In the genomic region with DNA sequence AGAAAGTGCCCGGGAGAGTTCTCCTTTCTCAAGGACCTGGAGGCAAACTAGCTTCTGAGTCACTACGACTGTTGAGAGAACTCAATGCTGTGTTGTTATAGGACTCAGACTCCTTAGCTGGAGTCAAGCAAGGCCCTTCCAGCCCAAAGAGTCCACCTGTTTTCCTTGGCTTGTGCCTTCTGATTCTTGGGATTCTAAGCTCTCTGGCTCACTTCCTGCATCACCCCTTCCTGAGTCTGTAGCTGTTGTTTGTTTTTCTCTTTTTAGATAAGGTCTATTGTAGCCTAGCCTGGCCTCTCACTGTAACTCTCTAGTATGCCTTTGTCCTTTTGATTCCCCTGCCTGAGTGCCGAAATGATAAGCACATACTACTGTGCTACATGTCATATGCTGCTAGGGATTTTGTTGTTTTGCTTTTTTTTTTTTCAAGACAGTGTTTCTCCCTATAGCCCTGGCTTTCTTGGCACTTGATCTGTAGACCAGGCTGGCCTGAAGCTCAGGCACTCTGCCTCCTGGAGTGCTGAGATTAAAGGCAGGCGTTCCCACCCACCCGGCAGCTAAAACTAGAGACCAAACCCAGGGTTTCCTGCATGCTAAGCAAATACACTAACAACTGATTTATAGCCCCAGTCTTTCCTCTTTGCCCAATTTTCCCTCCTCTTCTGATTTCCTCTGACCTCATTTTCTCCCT, we compare ENCODE assay signal across 17 mouse cellular contexts. TPM values are rescaled to one million over a fixed set of nuclear protein-coding genes. Genes with fewer than 3 reads are reported as not detected.
DNase-seq lines count a peak whose midpoint lies in the region; ATAC-seq and TF ChIP-seq lines count a peak whose summit lies in the region.
"Had no signal": no experiment of that assay in that cellular context is flagged by ENCODE, and none has a peak within 500 bp of the region (broad histone marks: within the 10 kb centered on the region; RNA-seq: fewer than 3 reads in every experiment).

No protein-coding gene starts in this region.

- intact Hi-C loops in heart, postnatal 10 days (cut with DNase I): no loop called here

- no peaks in the 10 kb centered on the region for H3K36me3 ChIP-seq in kidney, embryonic 14.5 days (ENCODE audit: control insufficient read depth, insufficient read depth, low read length)
- H3K36me3 ChIP-seq in lung, embryonic 16.5 days (ENCODE audit: control insufficient read depth, insufficient read depth, low read length): no peaks in the 10 kb centered on the region
- no peaks in the 10 kb centered on the region for H3K36me3 ChIP-seq in hindbrain, postnatal 0 days (ENCODE audit: insufficient read depth, low read length)
- H3K36me3 ChIP-seq: embryonic facial prominence, embryonic 12.5 days had no signal

- no peak overlapping the region for H3K9ac ChIP-seq in kidney, embryonic 14.5 days (ENCODE audit: low read depth, low read length)
- no peak overlapping the region for H3K9ac ChIP-seq in lung, embryonic 16.5 days (ENCODE audit: low read length)
- no peak overlapping the region for H3K9ac ChIP-seq in hindbrain, postnatal 0 days (replicated peaks; ENCODE audit: low read length)
- H3K9ac ChIP-seq: embryonic facial prominence, embryonic 12.5 days; forebrain, embryonic 13.5 days had no signal

- H3K4me3 ChIP-seq in kidney, embryonic 14.5 days (ENCODE audit: low read length): no peak overlapping the region
- no peak overlapping the region for H3K4me3 ChIP-seq in lung, embryonic 16.5 days (ENCODE audit: low read length)
- H3K4me3 ChIP-seq in hindbrain, postnatal 0 days (ENCODE audit: low read length): no peak overlapping the region
- H3K4me3 ChIP-seq: embryonic facial prominence, embryonic 12.5 days; forebrain, embryonic 13.5 days; gastrocnemius, adult 2 months; megakaryocyte, embryonic 14.5 days had no signal

- TF ChIP-seq CTCF in hindbrain, postnatal 0 days (IDR thresholded peaks at IDR 0.05; ENCODE audit: low read depth): no peak

- peaks cover 4% of the 10 kb centered on the region; the same call in 1 of the 2 replicates for H3K9me3 ChIP-seq in kidney, embryonic 14.5 days (ENCODE audit: control insufficient read depth, low read length)
- peaks cover 6% of the 10 kb centered on the region; the same call in 1 of the 2 replicates for H3K9me3 ChIP-seq in lung, embryonic 16.5 days (ENCODE audit: control insufficient read depth, low read length)
- H3K9me3 ChIP-seq in hindbrain, postnatal 0 days (ENCODE audit: low read length): no peaks in the 10 kb centered on the region
- H3K9me3 ChIP-seq: embryonic facial prominence, embryonic 12.5 days; forebrain, embryonic 13.5 days had no signal

- H3K4me1 ChIP-seq in kidney, embryonic 14.5 days (ENCODE audit: control insufficient read depth, insufficient read depth, low read length): 0 out of 2 replicates have a peak, but pooled peaks cover 2% of the 10 kb centered on the region
- H3K4me1 ChIP-seq in lung, embryonic 16.5 days (replicated peaks; ENCODE audit: control insufficient read depth, insufficient read depth, low read length): no peaks in the 10 kb centered on the region
- H3K4me1 ChIP-seq in hindbrain, postnatal 0 days (ENCODE audit: insufficient read depth, low read length): no peaks in the 10 kb centered on the region
- H3K4me1 ChIP-seq: embryonic facial prominence, embryonic 12.5 days; forebrain, embryonic 13.5 days; megakaryocyte, embryonic 14.5 days had no signal

- H3K27me3 ChIP-seq in kidney, embryonic 14.5 days (ENCODE audit: control insufficient read depth, insufficient read depth, low read length): no peaks in the 10 kb centered on the region
- H3K27me3 ChIP-seq in lung, embryonic 16.5 days (ENCODE audit: control insufficient read depth, insufficient read depth, low read depth, low read length): no peaks in the 10 kb centered on the region
- H3K27me3 ChIP-seq in hindbrain, postnatal 0 days (ENCODE audit: insufficient read depth, low read length): no peaks in the 10 kb centered on the region
- H3K27me3 ChIP-seq: embryonic facial prominence, embryonic 12.5 days; forebrain, embryonic 13.5 days had no signal

- H3K27ac ChIP-seq in kidney, embryonic 14.5 days (ENCODE audit: low read depth, low read length): peak overlapping the region; percentile 47; the same call in 1 of the 2 replicates
- peak overlapping the region; percentile 14 for H3K27ac ChIP-seq in lung, embryonic 16.5 days (ENCODE audit: low read length)
- no peak overlapping the region for H3K27ac ChIP-seq in hindbrain, postnatal 0 days
- H3K27ac ChIP-seq: embryonic facial prominence, embryonic 12.5 days; forebrain, embryonic 13.5 days; gastrocnemius, adult 2 months had no signal

- ATAC-seq in kidney, embryonic 14.5 days (ENCODE audit: low FRiP score, low TSS enrichment): no peak
- ATAC-seq in lung, embryonic 16.5 days (ENCODE audit: low read depth): peak; percentile 60
- ATAC-seq in hindbrain, postnatal 0 days: no peak
- ATAC-seq in erythroid progenitor cell, adult 5-6 weeks (replicated peaks; ENCODE audit: low FRiP score, poor library complexity, severe bottlenecking): no peak
- ATAC-seq: forebrain, embryonic 13.5 days; inflammation-experienced regulatory T-cells, adult 6 months had no signal

- H3K4me2 ChIP-seq in kidney, embryonic 14.5 days (replicated peaks; ENCODE audit: low read depth, low read length): no peak overlapping the region
- no peak overlapping the region for H3K4me2 ChIP-seq in lung, embryonic 16.5 days (ENCODE audit: low read depth, low read length)
- no peak overlapping the region for H3K4me2 ChIP-seq in hindbrain, postnatal 0 days (ENCODE audit: low read depth, low read length)
- H3K4me2 ChIP-seq: embryonic facial prominence, embryonic 12.5 days; forebrain, embryonic 13.5 days; liver, embryonic 11.5 days had no signal

- no peak for DNase-seq in kidney, adult 11 months
- DNase-seq in lung, postnatal 10 days: no peak
- DNase-seq in heart, postnatal 10 days: peak; percentile 22 to 23
- DNase-seq in hindbrain, postnatal 0 days (ENCODE audit: low spot score): no peak
- no peak for DNase-seq in cerebellum, postnatal 4 days (ENCODE audit: low spot score in 2 of 2)
- DNase-seq: adrenal gland, adult 8-10 months; gastrocnemius, adult 2 months; layer of hippocampus, adult 9-11 months; thymus, adult 18-20 months had no signal

- WGBS in kidney, embryonic 14.5 days: 45% methylated on average over 5 of the region's 5 CpGs
- WGBS in lung, embryonic 16.5 days: 29% methylated on average over 5 of the region's 5 CpGs
- WGBS in hindbrain, postnatal 0 days: 72% methylated on average over 5 of the region's 5 CpGs

RNA-seq across cellular contexts. Expression of a gene that starts 5.9 kb away (rescaled TPM):
- 57.0 and 70.4 TPM in 2 replicates for polyA plus RNA-seq in kidney, embryonic 14.5 days (2014; fragmentation: Nextera tagmentation; extraction: Ambion mirVana)
- polyA plus RNA-seq in lung, embryonic 16.5 days (2015; fragmentation: Nextera tagmentation; extraction: Ambion mirVana): 831 and 1,077 TPM in 2 replicates
- 10 to 100 TPM; 42.1 to 46.6 TPM for total RNA-seq in heart, postnatal 10 days (2021)
- 31.5 and 36.2 TPM in 2 replicates for total RNA-seq in hindbrain, postnatal 0 days (2014; rRNA removed)
- 36.4 and 45.0 TPM in 2 replicates for polyA plus RNA-seq in hindbrain, postnatal 0 days (2015; fragmentation: Nextera tagmentation; extraction: Ambion mirVana)
- total RNA-seq in erythroid progenitor cell, adult 5-6 weeks (2015; ENCODE audit: low replicate concordance): 44.7 and 53.2 TPM in 2 replicates
- 21.3 and 23.9 TPM in 2 replicates for total RNA-seq in erythroid progenitor cell, adult 5-6 weeks (2017; ENCODE audit: low replicate concordance)

Comparison
In these comparisons a context has a peak if more than half of its experiments do, and no peak if none do; other contexts are left out.
1. DNase-seq: peak in heart, postnatal 10 days (2 of 2); none in kidney, adult 11 months (single experiment), lung, postnatal 10 days (single experiment), hindbrain, postnatal 0 days (single experiment) and cerebellum, postnatal 4 days (0 of 2).